Mouse (Mus musculus) liver, embryonic 14.5 days (tissue): ENCODE data around the gene Mdm4.

Experiments
- CTCF ChIP-seq: IDR thresholded peaks from 2 replicates; pipeline ENCODE4 v1.5.1; 2016; ENCODE audit warnings: antibody characterized with exemption, low read depth, control low read depth
- EP300 ChIP-seq: IDR thresholded peaks from 2 replicates; pipeline ENCODE4 v1.6.1; 2016; ENCODE audit warnings: antibody characterized with exemption, low read depth

GRCm38 (mm10) chr1:133034091-133034460, 3.7 kb upstream of the Mdm4 start:
- TF ChIP-seq CTCF: no peak
- TF ChIP-seq EP300: no peak
